Mouse (Mus musculus) C2C12 (cell line): ENCODE data around the gene Apba1. TPM values are rescaled to one million over a fixed set of nuclear protein-coding genes. Genes with fewer than 3 reads are reported as not detected.

Experiments
- H3K27me3 ChIP-seq: one replicate; pipeline ENCODE4 v1.6.1; 2011; ENCODE audit not compliant: control insufficient read depth, insufficient read depth, insufficient read length
- H3K36me3 ChIP-seq: one replicate; pipeline ENCODE4 v1.6.1; 2011; ENCODE audit not compliant: control insufficient read depth, insufficient read depth
- H3K4me3 ChIP-seq: one replicate; pipeline ENCODE4 v1.5.1; 2011; ENCODE audit warnings: mild to moderate bottlenecking, control low read depth; ENCODE audit not compliant: poor library complexity, insufficient read depth, severe bottlenecking
- H3K79me2 ChIP-seq: one replicate; pipeline ENCODE4 v1.6.1; 2011; ENCODE audit not compliant: control insufficient read depth, insufficient read depth
- H3K79me3 ChIP-seq: one replicate; pipeline ENCODE4 v1.6.1; 2011; ENCODE audit warnings: low read depth, control low read depth
- H3ac ChIP-seq: one replicate; pipeline ENCODE3; 2011; ENCODE audit warnings: low read depth; ENCODE audit not compliant: control insufficient read depth, insufficient read length
- CEBPB ChIP-seq: IDR thresholded peaks from one replicate; pipeline ENCODE4 v1.6.1; 2011; ENCODE audit warnings: low read depth, mild to moderate bottlenecking, control low read depth, moderate library complexity
- CTCF ChIP-seq: IDR thresholded peaks from one replicate; pipeline ENCODE4 v1.5.1; 2011; ENCODE audit not compliant: control insufficient read depth, insufficient read depth, insufficient read length
- FOSL1 ChIP-seq: IDR thresholded peaks from one replicate; pipeline ENCODE4 v1.8.0; 2011; ENCODE audit warnings: mild to moderate bottlenecking, low read length; ENCODE audit not compliant: poor library complexity, insufficient read depth, severe bottlenecking
- MAX ChIP-seq: IDR thresholded peaks from one replicate; pipeline ENCODE4 v1.6.1; 2011; ENCODE audit warnings: mild to moderate bottlenecking, control low read depth
- MYOD1 ChIP-seq: IDR thresholded peaks from one replicate; pipeline ENCODE4 v1.6.1; 2011; ENCODE audit warnings: low read depth; ENCODE audit not compliant: control insufficient read depth, insufficient read length
- MYOG ChIP-seq: IDR thresholded peaks from one replicate; pipeline ENCODE4 v1.6.1; 2011; ENCODE audit not compliant: control insufficient read depth, insufficient read length; ENCODE audit errors: extremely low read depth
- USF1 ChIP-seq: IDR thresholded peaks from one replicate; pipeline ENCODE4 v1.6.1; 2011; ENCODE audit warnings: low read depth, mild to moderate bottlenecking, control low read depth, moderate library complexity
- polyA plus RNA-seq: library from polyadenylated mRNA; unstranded; fragments of >200 nt; fragmentation: generic; extraction: Trizol; gene quantifications from one replicate; pipeline ENCODE4 v1.2.1, GENCODE M21; 2012; ENCODE audit warnings: missing spikeins

The Apba1 gene
- polyA plus RNA-seq, 1 experiment, result 0.02 TPM

- no peaks in the 10 kb centered on the region for H3K36me3 ChIP-seq
These were observed 108.9 kb downstream of the Apba1 start for GRCm38 (mm10) chr19:23867589-23867988.

GRCm38 (mm10) chr19:23874502-23874901, 115.8 kb downstream of the Apba1 start:
- H3K4me3 ChIP-seq, result no peak overlapping the region
- no peaks in the 10 kb centered on the region for H3K36me3 ChIP-seq
- H3K27me3 ChIP-seq, result no peaks in the 10 kb centered on the region
- H3K79me3 ChIP-seq, result no peaks in the 10 kb centered on the region
- no peaks in the 10 kb centered on the region for H3K79me2 ChIP-seq
- H3ac ChIP-seq, result no peak overlapping the region
- TF ChIP-seq CTCF (no peak), MAX (no peak), MYOG (no peak), USF1 (no peak), CEBPB (no peak), FOSL1 (no peak), MYOD1 (no peak)

More at GRCm38 (mm10) chr19:23867589-23867988, 108.9 kb downstream of the Apba1 start:
- Histone ChIP-seq H3K4me3 (no peak overlapping the region), H3K79me2 (no peaks in the 10 kb centered on the region), H3K79me3 (no peaks in the 10 kb centered on the region), H3K27me3 (no peaks in the 10 kb centered on the region), H3ac (no peak overlapping the region)
- TF ChIP-seq CEBPB (no peak), MYOD1 (no peak)

GRCm38 (mm10) chr19:23875819-23876218, 117.1 kb downstream of the Apba1 start:
- no peaks in the 10 kb centered on the region for H3K27me3 ChIP-seq
- no peaks in the 10 kb centered on the region for H3K79me3 ChIP-seq
- no peaks in the 10 kb centered on the region for H3K79me2 ChIP-seq
- no peak overlapping the region for H3K4me3 ChIP-seq
- H3K36me3 ChIP-seq, result no peaks in the 10 kb centered on the region
- TF ChIP-seq USF1 (no peak), MYOD1 (no peak), CEBPB (no peak), CTCF (no peak), MYOG (no peak), FOSL1 (no peak), MAX (no peak)
- H3ac ChIP-seq, result no peak overlapping the region

GRCm38 (mm10) chr19:23879862-23880261, 121.2 kb downstream of the Apba1 start:
- Histone ChIP-seq H3K79me2 (no peaks in the 10 kb centered on the region), H3K79me3 (no peaks in the 10 kb centered on the region), H3K27me3 (no peaks in the 10 kb centered on the region), H3ac (no peak overlapping the region), H3K4me3 (no peak overlapping the region), H3K36me3 (no peaks in the 10 kb centered on the region)
- TF ChIP-seq MYOD1, result no peak
- TF ChIP-seq FOSL1, result no peak

GRCm38 (mm10) chr19:23886169-23886568, 127.5 kb downstream of the Apba1 start:
- Histone ChIP-seq H3K4me3 (no peak overlapping the region), H3ac (no peak overlapping the region), H3K27me3 (no peaks in the 10 kb centered on the region), H3K79me2 (no peaks in the 10 kb centered on the region), H3K36me3 (no peaks in the 10 kb centered on the region), H3K79me3 (no peaks in the 10 kb centered on the region)
- TF ChIP-seq USF1 (no peak), MYOG (no peak), FOSL1 (no peak), MAX (no peak), CEBPB (no peak)

GRCm38 (mm10) chr19:23891421-23891820, 132.7 kb downstream of the Apba1 start:
- Histone ChIP-seq H3K27me3 (no peaks in the 10 kb centered on the region), H3K36me3 (no peaks in the 10 kb centered on the region), H3K79me2 (no peaks in the 10 kb centered on the region), H3ac (no peak overlapping the region), H3K4me3 (no peak overlapping the region), H3K79me3 (no peaks in the 10 kb centered on the region)
- no peak for TF ChIP-seq FOSL1
- no peak for TF ChIP-seq USF1
- TF ChIP-seq MAX, result no peak
- no peak for TF ChIP-seq CEBPB
- TF ChIP-seq MYOD1, result no peak
- no peak for TF ChIP-seq CTCF
- no peak for TF ChIP-seq MYOG

- Histone ChIP-seq H3K27me3 (no peaks in the 10 kb centered on the region), H3K36me3 (no peaks in the 10 kb centered on the region), H3K79me2 (no peaks in the 10 kb centered on the region), H3K79me3 (no peaks in the 10 kb centered on the region), H3ac (no peak overlapping the region), H3K4me3 (no peak overlapping the region)
- no peak for TF ChIP-seq MYOG
- no peak for TF ChIP-seq CEBPB
- no peak for TF ChIP-seq CTCF
- TF ChIP-seq MAX, result no peak
- TF ChIP-seq MYOD1, result no peak
- no peak for TF ChIP-seq FOSL1
- TF ChIP-seq USF1, result no peak
These were observed 133.9 kb downstream of the Apba1 start for GRCm38 (mm10) chr19:23892633-23893032.
